Mouse (Mus musculus): ENCODE results near the gene Cdh3.

The Cdh3 gene

GRCm38 (mm10) chr8:106527241-106528036 is 16.7 kb downstream of the Cdh3 start:
- no peak for DNase-seq (ENCODE audit: low spot score)

GRCm38 (mm10) chr8:106528596-106529249 is 18.0 kb downstream of the Cdh3 start:
- DNase-seq (ENCODE audit: low spot score): no peak

- no peak for DNase-seq (ENCODE audit: low spot score)
Measured at GRCm38 (mm10) chr8:106529885-106530482, 19.3 kb downstream of the Cdh3 start.

- DNase-seq (ENCODE audit: low spot score): no peak
Measured at GRCm38 (mm10) chr8:106530566-106530965, 19.9 kb downstream of the Cdh3 start.

GRCm38 (mm10) chr8:106533709-106534108 is 23.0 kb downstream of the Cdh3 start:
- DNase-seq (ENCODE audit: low spot score): no peak

- peak; percentile 70 for DNase-seq (ENCODE audit: low spot score)
Measured at GRCm38 (mm10) chr8:106534449-106534848, 23.8 kb downstream of the Cdh3 start.

- DNase-seq (ENCODE audit: low spot score): no peak
Measured at GRCm38 (mm10) chr8:106535448-106535847, 24.8 kb downstream of the Cdh3 start.

GRCm38 (mm10) chr8:106539193-106539592 is 28.5 kb downstream of the Cdh3 start:
- no peak for DNase-seq (ENCODE audit: low spot score)

- DNase-seq (ENCODE audit: low spot score): no peak
Measured at GRCm38 (mm10) chr8:106541002-106541401, 30.3 kb downstream of the Cdh3 start.

- no peak for DNase-seq (ENCODE audit: low spot score)
Measured at GRCm38 (mm10) chr8:106543043-106543442, 32.4 kb downstream of the Cdh3 start.

- DNase-seq (ENCODE audit: low spot score): no peak
Measured at GRCm38 (mm10) chr8:106545149-106545548, 34.5 kb downstream of the Cdh3 start.

GRCm38 (mm10) chr8:106546746-106547145 is 36.1 kb downstream of the Cdh3 start:
- DNase-seq (ENCODE audit: low spot score): no peak

GRCm38 (mm10) chr8:106548366-106548936 is 37.8 kb downstream of the Cdh3 start:
- no peak for DNase-seq (ENCODE audit: low spot score)

- no peak for DNase-seq (ENCODE audit: low spot score)
Measured at GRCm38 (mm10) chr8:106550906-106551305, 40.2 kb downstream of the Cdh3 start.

- DNase-seq (ENCODE audit: low spot score): no peak
Measured at GRCm38 (mm10) chr8:106554011-106554410, 43.3 kb downstream of the Cdh3 start.

- DNase-seq (ENCODE audit: low spot score): no peak
Measured at GRCm38 (mm10) chr8:106556068-106556645, 45.5 kb downstream of the Cdh3 start.

- DNase-seq (ENCODE audit: low spot score): no peak
Measured at GRCm38 (mm10) chr8:106559844-106560243, 49.2 kb downstream of the Cdh3 start.

GRCm38 (mm10) chr8:106561097-106561865 is 50.6 kb downstream of the Cdh3 start:
- DNase-seq (ENCODE audit: low spot score): peak; percentile 85

- DNase-seq (ENCODE audit: low spot score): peak; percentile 71
Measured at GRCm38 (mm10) chr8:106563691-106564182, 53.0 kb downstream of the Cdh3 start.

GRCm38 (mm10) chr8:106569006-106569405 is 58.3 kb downstream of the Cdh3 start:
- DNase-seq (ENCODE audit: low spot score): no peak

- no peak for DNase-seq (ENCODE audit: low spot score)
Measured at GRCm38 (mm10) chr8:106570386-106570785, 59.7 kb downstream of the Cdh3 start.

Data from urinary bladder, postnatal 25 days (tissue).